Mouse (Mus musculus) brain, embryonic 14.5 days (tissue): Measurements from ENCODE around the gene Gng10. TPM values are rescaled to one million over a fixed set of nuclear protein-coding genes. Genes with fewer than 3 reads are reported as not detected.
A peak's percentile ranks its signal among the peaks of the same experiment; 100 is the strongest.

Experiments
- DNase-seq: peaks from one replicate; pipeline ENCODE4 v3.0.0-alpha.2; 2011; ENCODE audit warnings: low read depth
- CTCF ChIP-seq: fragments of 200-500 bp; IDR thresholded peaks from 2 replicates; pipeline ENCODE4 v1.5.1; 2012; ENCODE audit warnings: inconsistent platforms, mild to moderate bottlenecking, moderate library complexity, borderline replicate concordance; ENCODE audit not compliant: insufficient read depth, insufficient read length; ENCODE audit errors: extremely low read depth
- POLR2A ChIP-seq: fragments of 200-500 bp; IDR thresholded peaks from 2 replicates; pipeline ENCODE4 v1.6.1; 2012; ENCODE audit warnings: mild to moderate bottlenecking, inconsistent platforms, borderline replicate concordance; ENCODE audit not compliant: poor library complexity, insufficient read depth, insufficient read length, severe bottlenecking; ENCODE audit errors: extremely low read depth
- polyA plus RNA-seq: library from polyadenylated mRNA; depleted of rRNA; stranded (reverse); fragments of >200 nt; gene quantifications from 2 replicates; pipeline ENCODE4 v1.2.3, GENCODE M21; 2012

Gng10 gene
- polyA plus RNA-seq, 1 experiment: 76.2 TPM

GRCm38 (mm10) chr4:59034325-59034917, 467 bp upstream of the Gng10 start:
- TF ChIP-seq POLR2A: no peak
- TF ChIP-seq CTCF: no peak
- DNase-seq: no peak

GRCm38 (mm10) chr4:59035786-59036350, 980 bp downstream of the Gng10 start:
- DNase-seq: no peak
- TF ChIP-seq POLR2A (no peak), CTCF (no peak)

DNA sequence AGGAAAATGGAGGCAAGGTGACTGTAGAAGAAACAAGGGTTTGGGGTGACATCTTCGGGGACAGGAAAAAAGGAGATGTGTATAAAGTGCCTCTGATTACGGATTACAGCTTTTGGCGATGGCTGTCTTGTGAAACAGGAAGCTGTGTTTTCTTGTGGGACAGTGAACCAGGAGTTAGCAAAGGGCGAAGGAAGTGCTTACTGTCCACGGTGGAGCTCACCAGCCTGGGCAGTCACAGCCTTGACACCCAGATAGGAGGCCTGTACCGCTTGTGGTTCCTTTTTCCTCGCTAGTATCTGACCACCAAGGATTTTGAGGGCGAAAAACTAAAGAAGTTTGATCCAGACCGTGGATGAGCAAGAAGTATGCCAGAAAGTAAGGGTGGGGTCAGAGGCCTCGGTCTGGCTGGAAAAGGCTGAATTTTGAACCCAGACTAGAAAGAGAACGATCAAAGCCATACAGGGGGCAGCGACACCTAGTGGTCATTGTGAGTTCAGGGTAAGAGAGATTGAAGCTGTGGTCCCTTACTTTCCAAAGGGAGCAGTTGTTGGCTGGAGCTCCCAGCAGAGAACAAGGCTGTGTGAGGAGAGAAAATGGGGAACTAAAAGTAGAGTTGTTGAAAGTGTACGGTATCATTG, 1.7 kb downstream of the Gng10 start:
- no peak for TF ChIP-seq POLR2A
- peak; percentile 82 for TF ChIP-seq CTCF
- peak; percentile 86 for DNase-seq

GRCm38 (mm10) chr4:59037525-59037924, 2.6 kb downstream of the Gng10 start:
- TF ChIP-seq POLR2A: no peak
- no peak for TF ChIP-seq CTCF
- DNase-seq: no peak

DNA sequence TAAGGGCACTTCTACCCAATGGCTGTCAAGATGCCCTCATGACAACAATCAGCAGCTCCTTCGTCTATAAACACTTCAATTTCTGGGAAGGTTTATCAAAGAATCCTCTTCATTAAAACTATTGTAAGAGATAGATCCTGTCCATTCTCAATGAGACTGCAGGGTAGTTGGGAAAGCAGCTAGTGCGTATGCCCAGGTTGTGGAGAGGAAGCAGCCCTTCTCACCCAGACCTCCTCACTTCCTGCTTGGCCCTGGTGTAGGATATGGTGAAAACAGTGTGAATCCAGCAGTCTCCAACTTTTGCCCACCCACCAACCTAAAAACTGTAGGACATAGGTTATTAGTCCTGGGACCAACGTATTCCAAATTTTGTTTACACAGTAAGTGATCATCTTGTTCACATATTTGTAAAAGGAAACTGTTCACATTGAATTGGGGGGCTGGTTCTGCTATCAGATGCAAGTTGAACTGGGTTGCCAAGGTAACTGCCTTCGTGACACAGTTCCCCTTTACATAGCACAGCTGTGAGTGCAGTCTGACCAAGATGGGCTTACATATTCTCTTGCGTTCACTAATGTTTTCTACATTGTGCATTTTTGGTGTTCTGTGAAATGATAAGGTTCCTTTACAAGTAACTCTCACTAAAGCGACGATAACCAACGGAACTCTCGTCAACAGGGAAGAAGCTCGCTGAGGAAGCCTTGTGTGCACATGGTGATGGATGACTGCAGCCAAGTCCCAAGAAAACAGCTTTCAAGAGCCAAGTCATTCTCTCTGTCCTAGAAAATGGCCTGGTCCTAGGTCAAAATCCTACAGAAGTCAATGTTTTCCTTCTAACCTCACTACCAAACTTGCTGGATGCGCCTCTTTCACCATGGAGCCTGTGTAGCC, 5.8 kb downstream of the Gng10 start:
- no peak for DNase-seq

DNA sequence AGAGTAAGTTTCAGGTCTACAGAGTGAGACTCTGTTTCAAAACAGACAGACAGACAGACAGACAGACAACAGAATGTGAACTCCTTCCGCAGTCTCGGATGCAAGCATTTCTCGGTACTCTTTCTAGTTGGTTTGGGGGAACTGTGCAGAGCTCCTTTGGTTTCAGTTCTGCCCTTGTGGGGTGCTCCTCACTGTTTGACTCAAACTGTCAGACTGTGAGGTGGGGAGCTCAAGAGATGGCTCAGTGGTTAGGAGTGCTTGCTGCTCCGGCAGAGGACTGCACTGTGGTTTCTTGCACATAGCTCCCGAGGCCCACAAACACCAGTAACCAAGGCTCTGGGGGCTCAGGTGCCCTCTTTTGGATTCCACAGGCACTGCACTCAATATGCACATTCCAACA, 8.2 kb downstream of the Gng10 start:
- no peak for DNase-seq
- TF ChIP-seq POLR2A (no peak), CTCF (no peak)

More for the DNA sequence above, 5.8 kb downstream of the Gng10 start:
- TF ChIP-seq CTCF: no peak
- no peak for TF ChIP-seq POLR2A

- no peak for DNase-seq
- TF ChIP-seq CTCF (no peak), POLR2A (no peak)
These were observed 9.0 kb downstream of the Gng10 start for GRCm38 (mm10) chr4:59043891-59044290.

- no peak for TF ChIP-seq CTCF
- no peak for TF ChIP-seq POLR2A
These were observed 12.3 kb downstream of the Gng10 start for GRCm38 (mm10) chr4:59047222-59047621.

GRCm38 (mm10) chr4:59051081-59051480, 16.2 kb downstream of the Gng10 start:
- no peak for TF ChIP-seq POLR2A
- no peak for TF ChIP-seq CTCF
- no peak for DNase-seq

More at GRCm38 (mm10) chr4:59047222-59047621, 12.3 kb downstream of the Gng10 start:
- DNase-seq: no peak

DNA sequence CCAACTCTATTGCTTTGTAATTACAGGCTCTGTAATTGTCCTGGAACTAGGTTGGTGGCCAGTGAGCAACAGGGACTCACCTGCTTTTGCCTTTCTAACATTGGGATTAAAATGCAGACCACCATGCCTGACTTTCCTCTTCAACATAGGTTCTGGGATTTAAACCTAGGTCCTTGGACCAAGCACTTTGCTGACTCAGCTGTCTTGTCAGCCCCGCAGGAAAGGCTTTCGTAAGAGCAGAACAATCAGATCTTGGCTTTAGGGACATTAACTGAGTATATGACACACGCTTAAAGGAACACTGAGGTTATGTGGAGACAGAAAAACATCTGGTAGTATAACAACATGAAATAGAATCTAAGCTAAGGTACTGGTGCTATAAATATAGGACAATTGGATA, 23.0 kb downstream of the Gng10 start:
- TF ChIP-seq CTCF: no peak
- no peak for TF ChIP-seq POLR2A
- DNase-seq: no peak

- DNase-seq: no peak
- no peak for TF ChIP-seq CTCF
- no peak for TF ChIP-seq POLR2A
These were observed 27.6 kb downstream of the Gng10 start for GRCm38 (mm10) chr4:59062526-59062925.
